Comparison of ENCODE assay signal across 20 mouse cellular contexts in the genomic region with DNA sequence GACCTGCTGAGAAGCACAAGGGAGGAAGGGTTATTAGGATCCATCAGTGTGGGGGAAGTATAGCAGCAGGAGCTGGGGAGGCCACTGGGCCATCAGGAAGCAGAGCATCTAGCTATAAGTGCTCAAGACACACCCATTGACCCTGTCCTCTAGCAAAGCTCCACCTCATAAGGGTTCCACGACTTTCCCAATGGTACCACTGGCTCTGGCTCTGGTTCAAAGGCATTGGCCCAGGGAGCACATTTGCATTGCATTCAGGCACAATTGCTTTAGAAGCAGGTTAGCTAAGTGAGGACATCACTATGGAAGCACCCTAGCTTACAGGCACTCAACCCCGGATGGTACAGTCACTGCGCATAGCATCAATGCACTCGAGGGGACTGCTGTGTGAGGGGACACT. TPM values are rescaled to one million over a fixed set of nuclear protein-coding genes. Genes with fewer than 3 reads are reported as not detected.
"Had no signal": no experiment of that assay in that cellular context is flagged by ENCODE, and none has a peak within 500 bp of the region (broad histone marks: within the 10 kb centered on the region; RNA-seq: fewer than 3 reads in every experiment).

No protein-coding gene starts in this region.

- H3K36me3 ChIP-seq: liver, embryonic 15.5 days; midbrain, embryonic 10.5 days; midbrain, embryonic 12.5 days; neural tube, embryonic 13.5 days; neural tube, embryonic 15.5 days; stomach, embryonic 15.5 days had no signal

- H3K4me3 ChIP-seq: liver, embryonic 15.5 days; midbrain, embryonic 10.5 days; midbrain, embryonic 12.5 days; myocyte; neural tube, embryonic 13.5 days; neural tube, embryonic 15.5 days; stomach, embryonic 15.5 days had no signal

- DNase-seq: liver, postnatal 0 days; lung, embryonic 14.5 days; lung, postnatal 10 days; lung, postnatal 4 days; midbrain, embryonic 14.5 days; right cerebral cortex, postnatal 14 days; thymus, adult 2 months; thymus, postnatal 25 days; thymus, postnatal 4 days had no signal

- H3K27me3 ChIP-seq: liver, embryonic 15.5 days; midbrain, embryonic 12.5 days; neural tube, embryonic 13.5 days; neural tube, embryonic 15.5 days; stomach, embryonic 15.5 days had no signal

- H3K4me2 ChIP-seq: liver, embryonic 15.5 days; lung, embryonic 14.5 days; midbrain, embryonic 12.5 days; neural tube, embryonic 13.5 days; neural tube, embryonic 15.5 days; stomach, embryonic 15.5 days had no signal

- H3K9ac ChIP-seq: liver, embryonic 15.5 days; liver, postnatal 0 days; lung, embryonic 14.5 days; midbrain, embryonic 12.5 days; neural tube, embryonic 13.5 days; neural tube, embryonic 15.5 days; stomach, embryonic 15.5 days had no signal

- H3K9me3 ChIP-seq: liver, embryonic 15.5 days; midbrain, embryonic 10.5 days; midbrain, embryonic 12.5 days; neural tube, embryonic 13.5 days; neural tube, embryonic 15.5 days; stomach, embryonic 15.5 days had no signal

- H3K4me1 ChIP-seq: liver, embryonic 15.5 days; neural tube, embryonic 13.5 days; neural tube, embryonic 15.5 days; stomach, embryonic 15.5 days had no signal

- ATAC-seq: liver, postnatal 0 days; midbrain, embryonic 16.5 days had no signal

- H3K27ac ChIP-seq: liver, embryonic 15.5 days; midbrain, embryonic 10.5 days; midbrain, embryonic 12.5 days; neural tube, embryonic 13.5 days; neural tube, embryonic 15.5 days; stomach, embryonic 15.5 days; stomach, postnatal 0 days had no signal

RNA-seq across cellular contexts. Expression of a gene that starts 46.4 kb away (rescaled TPM):
- total RNA-seq: megakaryocyte, adult 5-6 weeks; megakaryocyte-erythroid progenitor cell, adult 5-6 weeks had no signal
